Mouse (Mus musculus) heart, postnatal 0 days (tissue): ENCODE results near the gene Ramp3. TPM values are rescaled to one million over a fixed set of nuclear protein-coding genes. Genes with fewer than 3 reads are reported as not detected.

Source experiments
- ATAC-seq: fragments of 200-750 bp; cut with Nextera tagmentation; 2 replicates; pipeline ENCODE4 v1.8.0; 2017; ENCODE audit warnings: low read depth, moderate number of reproducible peaks, moderate library complexity; ENCODE audit not compliant: insufficient read depth
- DNase-seq: peaks from one replicate; pipeline ENCODE4 v3.0.0-alpha.2; 2016; ENCODE audit warnings: low spot score
- H3K27ac ChIP-seq: fragments of 300-500 bp; sonication (generic); 2 replicates; pipeline ENCODE4 v1.5.1; 2014; ENCODE audit warnings: low read depth, mild to moderate bottlenecking
- H3K27me3 ChIP-seq: fragments of 300-500 bp; sonication (generic); 2 replicates; pipeline ENCODE4 v1.6.1; 2014; ENCODE audit warnings: low read length, mixed read lengths; ENCODE audit not compliant: control insufficient read depth, insufficient read depth
- H3K36me3 ChIP-seq: fragments of 300-500 bp; sonication (generic); replicated peaks from 2 replicates; pipeline ENCODE4 v1.6.1; 2014; ENCODE audit warnings: low read length, mixed read lengths; ENCODE audit not compliant: control insufficient read depth, insufficient read depth
- H3K4me1 ChIP-seq: fragments of 300-500 bp; sonication (generic); 2 replicates; pipeline ENCODE4 v1.6.1; 2014; ENCODE audit warnings: antibody characterized with exemption; ENCODE audit not compliant: control insufficient read depth, insufficient read depth
- H3K4me2 ChIP-seq: fragments of 300-500 bp; sonication (generic); 2 replicates; pipeline ENCODE4 v1.6.1; 2014; ENCODE audit warnings: low read depth, mild to moderate bottlenecking, low read length, moderate library complexity
- H3K4me3 ChIP-seq: fragments of 300-500 bp; sonication (generic); 2 replicates; pipeline ENCODE4 v1.5.1; 2014; ENCODE audit warnings: low read depth, low read length
- H3K9ac ChIP-seq: fragments of 300-500 bp; sonication (generic); replicated peaks from 2 replicates; pipeline ENCODE4 v1.6.1; 2014; ENCODE audit warnings: low read depth, low read length, mixed read lengths
- H3K9me3 ChIP-seq: fragments of 300-500 bp; sonication (generic); replicated peaks from 2 replicates; pipeline ENCODE4 v1.6.1; 2016; ENCODE audit warnings: low read length; ENCODE audit not compliant: control insufficient read depth
- CTCF ChIP-seq: IDR thresholded peaks from 2 replicates; pipeline ENCODE4 v1.5.1; 2016; ENCODE audit warnings: antibody characterized with exemption, control low read depth, low read depth
- EP300 ChIP-seq: IDR thresholded peaks from 2 replicates; pipeline ENCODE4 v1.6.1; 2016; ENCODE audit warnings: antibody characterized with exemption, low read depth
- WGBS: fragments of 180-500 bp; shearing (Covaris S2); extraction: QIAGEN DNeasy Blood & Tissue Kit; methylation state at CpG from one replicate; pipeline ENCODE4 v1.1.7; 2014; 5-methylcytosine and 5-hydroxymethylcytosine counted together
- polyA plus RNA-seq: library from polyadenylated mRNA; unstranded; fragments of >200 nt; fragmentation: Nextera tagmentation; extraction: Ambion mirVana; gene quantifications from 2 replicates; pipeline ENCODE4 v1.2.1, GENCODE M21; 2015
- total RNA-seq: library from RNA; depleted of rRNA; stranded (reverse); fragments of >200 nt; gene quantifications from 2 replicates; pipeline ENCODE4 v1.2.3, GENCODE M21; 2014; ENCODE audit warnings: low replicate concordance; rRNA removed

Ramp3 gene
- total and polyA plus RNA-seq, 2 experiments from 2014 or later = 5.0 to 16.9 TPM

DNA sequence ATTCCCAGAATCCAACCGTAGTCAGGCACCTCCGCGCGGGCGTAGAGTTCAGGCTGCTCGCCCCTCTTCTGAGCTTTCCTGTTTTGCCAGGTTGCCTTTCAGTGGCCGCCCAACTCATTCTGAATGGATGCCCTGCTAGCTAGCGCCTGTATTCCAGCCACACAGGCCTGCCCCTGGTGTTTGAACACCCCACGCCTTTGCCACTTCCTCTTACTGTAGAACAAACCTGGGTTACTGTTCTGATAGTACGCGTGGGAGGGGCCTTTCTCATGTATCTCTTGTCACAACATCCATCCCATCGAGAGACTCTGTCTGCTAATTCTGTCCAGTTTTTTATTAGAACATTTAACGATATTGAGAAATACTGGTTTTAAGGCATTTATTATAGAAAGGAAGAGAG, 48.5 kb downstream of the Ramp3 start:
- Histone ChIP-seq H3K27me3 (no peaks in the 10 kb centered on the region), H3K36me3 (no peaks in the 10 kb centered on the region), H3K27ac (no peak overlapping the region), H3K9ac (no peak overlapping the region), H3K4me3 (no peak overlapping the region), H3K4me2 (no peak overlapping the region), H3K9me3 (no peaks in the 10 kb centered on the region; the same call in 1 of the 2 replicates), H3K4me1 (no peaks in the 10 kb centered on the region)
- 90% methylated on average over 13 of the region's 13 CpGs for WGBS
- ATAC-seq (no peak), DNase-seq (no peak)
- TF ChIP-seq CTCF = no peak
- TF ChIP-seq EP300 = no peak

DNA sequence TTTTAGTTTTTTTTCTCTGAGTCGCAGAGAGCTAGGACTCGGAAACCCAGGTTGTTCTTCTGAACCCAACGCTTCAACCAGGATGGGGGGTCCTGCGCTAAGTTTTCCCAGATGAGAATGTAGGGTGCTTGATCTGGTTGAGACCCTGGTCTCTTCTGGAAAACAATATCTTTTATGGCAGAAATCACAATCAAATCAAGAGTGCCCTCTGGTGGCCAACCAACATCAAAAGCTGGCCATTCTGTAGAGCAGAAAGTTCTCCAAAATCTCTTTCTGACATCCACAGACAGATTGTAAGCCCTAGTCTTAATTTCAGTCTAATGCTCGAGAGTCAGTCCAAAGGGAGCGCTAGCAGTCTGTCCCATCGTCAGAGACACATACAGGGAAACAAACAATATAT, 50.1 kb downstream of the Ramp3 start:
- Histone ChIP-seq H3K27me3 (no peaks in the 10 kb centered on the region), H3K27ac (no peak overlapping the region), H3K9ac (no peak overlapping the region), H3K36me3 (no peaks in the 10 kb centered on the region), H3K4me3 (no peak overlapping the region), H3K9me3 (no peaks in the 10 kb centered on the region; the same call in 1 of the 2 replicates), H3K4me2 (no peak overlapping the region), H3K4me1 (no peaks in the 10 kb centered on the region)
- TF ChIP-seq CTCF (no peak), EP300 (no peak)
- no peak for DNase-seq
- no peak for ATAC-seq
- WGBS = 89% methylated on average over 7 of the region's 7 CpGs

DNA sequence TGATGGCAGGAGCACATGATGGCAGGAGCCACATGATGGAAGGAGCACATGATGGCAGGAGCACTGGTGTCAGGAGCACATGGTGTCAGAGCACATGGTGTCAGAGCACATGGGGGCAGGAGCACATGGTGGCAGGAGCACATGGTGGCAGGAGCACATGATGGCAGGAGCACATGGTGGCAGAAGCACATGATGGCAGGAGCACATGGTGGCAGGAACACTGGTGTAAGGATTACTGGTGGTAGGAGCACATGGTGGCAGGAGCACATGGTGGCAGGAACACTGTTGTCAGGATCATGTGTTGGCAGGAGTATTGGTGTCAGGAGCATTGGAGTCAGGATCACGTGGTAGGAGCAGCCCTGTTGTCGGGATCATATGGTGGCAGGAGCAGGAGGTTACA, 52.1 kb downstream of the Ramp3 start:
- no peaks in the 10 kb centered on the region for H3K4me1 ChIP-seq
- H3K27ac ChIP-seq = no peak overlapping the region
- H3K4me3 ChIP-seq = no peak overlapping the region
- TF ChIP-seq EP300 (no peak), CTCF (no peak)
- no peak overlapping the region for H3K4me2 ChIP-seq
- H3K36me3 ChIP-seq = no peaks in the 10 kb centered on the region
- DNase-seq = no peak
- no peaks in the 10 kb centered on the region; the same call in 1 of the 2 replicates for H3K9me3 ChIP-seq
- WGBS = 69% methylated on average over 2 of the region's 2 CpGs
- H3K9ac ChIP-seq = no peak overlapping the region
- H3K27me3 ChIP-seq = no peaks in the 10 kb centered on the region
- no peak for ATAC-seq

GRCm38 (mm10) chr11:6720746-6721145, 62.4 kb downstream of the Ramp3 start:
- H3K36me3 ChIP-seq = no peaks in the 10 kb centered on the region
- no peaks in the 10 kb centered on the region for H3K4me1 ChIP-seq
- WGBS = 87% methylated on average over 5 of the region's 5 CpGs
- H3K27ac ChIP-seq = no peak overlapping the region
- TF ChIP-seq CTCF = no peak
- no peak for TF ChIP-seq EP300
- DNase-seq (no peak), ATAC-seq (no peak)
- H3K4me2 ChIP-seq = no peak overlapping the region
- H3K9ac ChIP-seq = no peak overlapping the region
- H3K27me3 ChIP-seq = no peaks in the 10 kb centered on the region
- no peak overlapping the region for H3K4me3 ChIP-seq
- H3K9me3 ChIP-seq = no peaks in the 10 kb centered on the region

DNA sequence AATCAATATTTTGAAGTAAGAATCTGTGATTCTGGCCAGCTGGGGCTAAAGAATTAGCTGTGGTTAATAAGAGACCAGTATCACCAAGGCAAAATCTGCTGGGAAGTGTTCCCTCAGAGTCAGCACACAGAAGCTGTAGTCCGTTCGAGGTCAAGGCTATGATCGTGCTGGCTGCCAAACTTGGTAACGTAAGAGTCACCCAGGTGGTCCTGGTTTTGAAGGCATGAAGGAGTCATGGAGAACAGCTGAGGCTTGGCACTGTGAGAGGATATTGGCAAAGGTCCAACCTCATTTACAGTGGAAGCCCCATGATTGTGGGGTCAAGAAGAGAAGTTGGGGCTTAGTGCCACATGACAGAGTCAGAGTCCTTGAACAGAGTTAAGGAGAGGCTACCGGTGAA, 68.6 kb downstream of the Ramp3 start:
- no peak for TF ChIP-seq CTCF
- no peak for TF ChIP-seq EP300
- 87% methylated on average over 5 of the region's 5 CpGs for WGBS
- Histone ChIP-seq H3K36me3 (no peaks in the 10 kb centered on the region), H3K9me3 (no peaks in the 10 kb centered on the region), H3K27me3 (no peaks in the 10 kb centered on the region), H3K4me3 (no peak overlapping the region), H3K4me1 (no peaks in the 10 kb centered on the region), H3K4me2 (no peak overlapping the region), H3K27ac (no peak overlapping the region), H3K9ac (no peak overlapping the region)
- no peak for ATAC-seq
- no peak for DNase-seq

Other genes with a start within 250 kb of the Ramp3 start
- gene Ppia, start 243.1 kb upstream of the Ramp3 start, total RNA-seq = 2,268 and 2,353 TPM in 2 replicates
- gene Ppia, start 243.1 kb upstream of the Ramp3 start, polyA plus RNA-seq = 3,654 and 3,756 TPM in 2 replicates
- 106 and 157 TPM in 2 replicates for gene H2afv, start 214.1 kb upstream of the Ramp3 start, total RNA-seq
- gene H2afv, start 214.1 kb upstream of the Ramp3 start, polyA plus RNA-seq = 213 and 232 TPM in 2 replicates
- gene Purb, start 182.6 kb upstream of the Ramp3 start, total RNA-seq = 40.4 and 48.4 TPM in 2 replicates
- 18.4 and 22.0 TPM in 2 replicates for gene Purb, start 182.6 kb upstream of the Ramp3 start, polyA plus RNA-seq
- 0.65 and 1.6 TPM in 2 replicates for gene Myo1g, start 137.6 kb upstream of the Ramp3 start, total RNA-seq
- gene Myo1g, start 137.6 kb upstream of the Ramp3 start, polyA plus RNA-seq = 0.49 and 0.56 TPM in 2 replicates
- gene Ccm2, start 111.6 kb upstream of the Ramp3 start, total RNA-seq = 54.4 and 56.9 TPM in 2 replicates
- gene Ccm2, start 111.6 kb upstream of the Ramp3 start, polyA plus RNA-seq = 38.4 and 41.9 TPM in 2 replicates
- gene Nacad, start 52.5 kb upstream of the Ramp3 start, total RNA-seq = 0.95 and 2.5 TPM in 2 replicates
- gene Nacad, start 52.5 kb upstream of the Ramp3 start, polyA plus RNA-seq = 1.2 TPM in 2 replicates
- 62.5 and 82.9 TPM in 2 replicates for gene Tbrg4, start 32.5 kb upstream of the Ramp3 start, total RNA-seq
- gene Tbrg4, start 32.5 kb upstream of the Ramp3 start, polyA plus RNA-seq = 52.5 and 65.8 TPM in 2 replicates
- not detected in 2 replicates for gene Wap, start 19.9 kb upstream of the Ramp3 start, total RNA-seq
- gene Wap, start 19.9 kb upstream of the Ramp3 start, polyA plus RNA-seq = not detected in 2 replicates
- gene Gm11983, start 179.1 kb downstream of the Ramp3 start, total RNA-seq = not detected in 2 replicates
- gene Gm11983, start 179.1 kb downstream of the Ramp3 start, polyA plus RNA-seq = not detected in 2 replicates